Mouse (Mus musculus): Measurements from ENCODE around the gene Tff3.

The Tff3 gene

DNA sequence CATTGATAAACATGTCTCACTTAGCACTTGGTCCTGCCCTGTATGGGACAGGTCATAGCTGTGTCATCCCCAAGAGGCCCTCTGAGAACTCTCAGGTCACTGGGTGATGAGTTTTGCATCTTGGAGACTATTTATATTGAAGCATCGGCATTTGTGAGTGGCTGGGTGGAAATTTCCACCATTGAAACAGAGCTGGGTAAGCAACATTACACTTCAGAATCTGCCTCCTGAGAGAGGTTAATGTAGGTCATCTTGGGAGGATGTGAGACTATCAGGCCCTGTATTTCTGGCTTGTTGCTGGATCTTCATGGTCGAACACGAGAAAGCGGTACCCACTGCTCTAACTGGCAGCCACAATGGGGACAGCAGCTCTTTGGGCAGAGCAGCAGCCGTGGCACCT, 54.0 kb downstream of the Tff3 start:
- CTCF ChIA-PET = interaction anchor here (0.9 kb wide), 1 partner anchor 47 kb away, joined by 3 read pairs; no protein-coding TSS in a partner anchor

Measured in spleen, embryonic (tissue).